22 mouse cellular contexts compared by ENCODE assay signal in genomic region chr14:111878033-111878432, GRCm38 (mm10).
DNase-seq lines count a peak whose midpoint lies in the region; ATAC-seq and TF ChIP-seq lines count a peak whose summit lies in the region.
"Had no signal": no experiment of that assay in that cellular context is flagged by ENCODE, and none has a peak within 500 bp of the region (broad histone marks: within the 10 kb centered on the region; RNA-seq: fewer than 3 reads in every experiment).

No protein-coding gene starts in this region.

- no peaks in the 10 kb centered on the region for H3K27me3 ChIP-seq in forebrain, postnatal 0 days (ENCODE audit: insufficient read depth, low read length)
- H3K27me3 ChIP-seq in forebrain, embryonic 15.5 days = no peaks in the 10 kb centered on the region
- no peaks in the 10 kb centered on the region for H3K27me3 ChIP-seq in MEL (ENCODE audit: control insufficient read depth in 1 of 2, insufficient read depth in 2 of 2, low read length in 2 of 2)
- H3K27me3 ChIP-seq in heart, adult 2 months (ENCODE audit: control insufficient read depth, insufficient read depth, low read length) = no peaks in the 10 kb centered on the region
- H3K27me3 ChIP-seq: Patski had no signal

- H3K9me3 ChIP-seq in forebrain, postnatal 0 days (ENCODE audit: low read length) = no peaks in the 10 kb centered on the region
- H3K9me3 ChIP-seq in forebrain, embryonic 15.5 days = no peaks in the 10 kb centered on the region; the same call in 1 of the 2 replicates
- no peaks in the 10 kb centered on the region for H3K9me3 ChIP-seq in MEL (replicated peaks; ENCODE audit: insufficient read depth, low read length)
- H3K9me3 ChIP-seq: embryonic facial prominence, embryonic 10.5 days; heart, embryonic 10.5 days had no signal

- TF ChIP-seq EP300 in MEL (IDR thresholded peaks at IDR 0.05; ENCODE audit: low read depth in 1 of 2, low read length in 2 of 2) = no peak
- TF ChIP-seq EP300 in heart, adult 2 months (IDR thresholded peaks at IDR 0.05; ENCODE audit: insufficient read depth, low read depth, low read length) = no peak

- H3K4me1 ChIP-seq in forebrain, postnatal 0 days (ENCODE audit: insufficient read depth) = no peaks in the 10 kb centered on the region
- no peaks in the 10 kb centered on the region for H3K4me1 ChIP-seq in forebrain, embryonic 15.5 days
- peaks cover 3 to 9% of the 10 kb centered on the region in 2 experiments; a peak in 3 of 4 replicates for H3K4me1 ChIP-seq in MEL (ENCODE audit: control insufficient read depth in 1 of 2, insufficient read depth in 2 of 2, low read length in 2 of 2)
- no peaks in the 10 kb centered on the region for H3K4me1 ChIP-seq in heart, adult 2 months (ENCODE audit: control insufficient read depth, insufficient read depth, low read length)
- H3K4me1 ChIP-seq: embryonic facial prominence, embryonic 10.5 days; heart, embryonic 10.5 days had no signal

- no peaks in the 10 kb centered on the region for H3K36me3 ChIP-seq in forebrain, postnatal 0 days (ENCODE audit: insufficient read depth)
- H3K36me3 ChIP-seq in forebrain, embryonic 15.5 days = no peaks in the 10 kb centered on the region
- H3K36me3 ChIP-seq in MEL (ENCODE audit: control insufficient read depth in 1 of 2, insufficient read depth in 2 of 2, low read length in 2 of 2) = peaks cover 0 to 7% of the 10 kb centered on the region in 2 experiments; a peak in 2 of 4 replicates
- no peaks in the 10 kb centered on the region for H3K36me3 ChIP-seq in heart, adult 2 months (ENCODE audit: control insufficient read depth, insufficient read depth, low read length)
- H3K36me3 ChIP-seq: embryonic facial prominence, embryonic 10.5 days; G1E; heart, embryonic 10.5 days had no signal

- no peak for TF ChIP-seq POLR2A in MEL (IDR thresholded peaks at IDR 0.05; ENCODE audit: control insufficient read depth in 1 of 2, insufficient read depth in 1 of 2, low read depth in 1 of 2, low read length in 2 of 2, poor library complexity in 1 of 2)
- TF ChIP-seq POLR2A in heart, adult 2 months (IDR thresholded peaks at IDR 0.05; ENCODE audit: insufficient read depth, low read depth, low read length) = no peak

- no peak overlapping the region for H3K9ac ChIP-seq in forebrain, postnatal 0 days
- no peak overlapping the region for H3K9ac ChIP-seq in forebrain, embryonic 15.5 days (replicated peaks)
- no peak overlapping the region for H3K9ac ChIP-seq in MEL (ENCODE audit: control insufficient read depth, low read depth, low read length, poor library complexity, severe bottlenecking)
- no peak overlapping the region for H3K9ac ChIP-seq in heart, adult 2 months (ENCODE audit: low read depth, low read length)
- H3K9ac ChIP-seq: hindbrain, embryonic 14.5 days had no signal

- no peak for TF ChIP-seq RAD21 in MEL (IDR thresholded peaks at IDR 0.05; ENCODE audit: low read depth, low read length)

- ATAC-seq in forebrain, postnatal 0 days = 0 out of 2 replicates have a peak, but pooled peaks have one; percentile 47
- no peak for ATAC-seq in forebrain, embryonic 15.5 days (replicated peaks)
- ATAC-seq: activated CD4-positive, CD25-positive, alpha-beta regulatory T cell, adult 4 months; CD4-positive, CD25-positive, alpha-beta regulatory T cell, adult 4 months; intestine, embryonic 16.5 days; Patski had no signal

- H3K27ac ChIP-seq in forebrain, postnatal 0 days (ENCODE audit: low read depth, low read length) = no peak overlapping the region
- no peak overlapping the region for H3K27ac ChIP-seq in forebrain, embryonic 15.5 days (replicated peaks)
- no peak overlapping the region for H3K27ac ChIP-seq in MEL (ENCODE audit: control insufficient read depth, low read depth, low read length)
- no peak overlapping the region for H3K27ac ChIP-seq in heart, adult 2 months
- H3K27ac ChIP-seq: embryonic facial prominence, embryonic 10.5 days; heart, embryonic 10.5 days; hindbrain, embryonic 14.5 days had no signal

- no peak overlapping the region for H3K4me2 ChIP-seq in forebrain, postnatal 0 days (ENCODE audit: low read depth)
- no peak overlapping the region for H3K4me2 ChIP-seq in forebrain, embryonic 15.5 days (replicated peaks)
- H3K4me2 ChIP-seq: hindbrain, embryonic 14.5 days had no signal

- intact Hi-C loops in heart, adult 2 months (cut with DNase I) = no loop called here

- no peak overlapping the region for H3K4me3 ChIP-seq in forebrain, postnatal 0 days (ENCODE audit: low read depth, low read length)
- H3K4me3 ChIP-seq in forebrain, embryonic 15.5 days = no peak overlapping the region
- H3K4me3 ChIP-seq in MEL (ENCODE audit: control insufficient read depth in 1 of 2, insufficient read depth in 1 of 2, low read depth in 2 of 2, low read length in 2 of 2) = no peak overlapping the region
- no peak overlapping the region for H3K4me3 ChIP-seq in heart, adult 2 months
- H3K4me3 ChIP-seq: embryonic facial prominence, embryonic 10.5 days; heart, embryonic 10.5 days had no signal

- peak; percentile 2 for DNase-seq in cerebellum, adult 9-10 months
- no peak for DNase-seq in cerebellum, adult 11 months
- peak; percentile 20 for DNase-seq in forebrain, postnatal 0 days
- peak; percentile 23 for DNase-seq in MEL (ENCODE audit: low read depth, low spot score)
- peak; percentile 26 for DNase-seq in brain, embryonic 18.5 days (ENCODE audit: low read depth, low spot score)
- DNase-seq in heart, adult 2 months = no peak
- DNase-seq: adrenal gland, postnatal 25 days; B cell, adult 2 months; cerebellum, adult 18-20 months; gastrocnemius, postnatal 36 days; heart, adult 11 months; heart, postnatal 10 days; kidney, adult 8-10 months had no signal

- WGBS in forebrain, postnatal 0 days = 46% methylated on average over 2 of the region's 2 CpGs
- WGBS in forebrain, embryonic 15.5 days = 49% methylated on average over 2 of the region's 2 CpGs
- 63% methylated on average over 2 of the region's 2 CpGs for WGBS in heart, adult 2 months

- no peak for TF ChIP-seq CTCF in forebrain, postnatal 0 days (IDR thresholded peaks at IDR 0.05; ENCODE audit: low read depth)
- no peak for TF ChIP-seq CTCF in MEL (IDR thresholded peaks at IDR 0.05 in 2 of 3, conservative IDR thresholded peaks at IDR 0.05 in 1 of 3; ENCODE audit: control insufficient read depth in 1 of 3, insufficient read depth in 1 of 3, low read depth in 2 of 3, low read length in 3 of 3, poor library complexity in 1 of 3, severe bottlenecking in 1 of 3)
- TF ChIP-seq CTCF in heart, adult 2 months (IDR thresholded peaks at IDR 0.05) = no peak

- H3K79me2 ChIP-seq in MEL (ENCODE audit: control insufficient read depth, insufficient read depth, low read length, poor library complexity) = no peaks in the 10 kb centered on the region
- no peaks in the 10 kb centered on the region for H3K79me2 ChIP-seq in heart, adult 2 months (replicated peaks; ENCODE audit: control insufficient read depth, insufficient read depth, low read length)

TF ChIP-seq in MEL, 35 proteins besides CTCF, POLR2A, EP300 and RAD21:
- TF ChIP-seq ZMIZ1 (IDR thresholded peaks at IDR 0.05; ENCODE audit: low read depth, low read length) (no peak), BHLHE40 (IDR thresholded peaks at IDR 0.05; ENCODE audit: borderline replicate concordance, low read depth, low read length) (no peak), MAZ (IDR thresholded peaks at IDR 0.05; ENCODE audit: low read depth, low read length) (no peak), GABPA (IDR thresholded peaks at IDR 0.05; ENCODE audit: low read depth, low read length) (no peak)

Comparison
In these comparisons a context has a peak if more than half of its experiments do, and no peak if none do; other contexts are left out.
1. DNase-seq: peak in cerebellum, adult 9-10 months (single experiment), forebrain, postnatal 0 days (single experiment), MEL (single experiment) and brain, embryonic 18.5 days (single experiment); none in cerebellum, adult 11 months (single experiment) and heart, adult 2 months (0 of 2).